In the genomic region with DNA sequence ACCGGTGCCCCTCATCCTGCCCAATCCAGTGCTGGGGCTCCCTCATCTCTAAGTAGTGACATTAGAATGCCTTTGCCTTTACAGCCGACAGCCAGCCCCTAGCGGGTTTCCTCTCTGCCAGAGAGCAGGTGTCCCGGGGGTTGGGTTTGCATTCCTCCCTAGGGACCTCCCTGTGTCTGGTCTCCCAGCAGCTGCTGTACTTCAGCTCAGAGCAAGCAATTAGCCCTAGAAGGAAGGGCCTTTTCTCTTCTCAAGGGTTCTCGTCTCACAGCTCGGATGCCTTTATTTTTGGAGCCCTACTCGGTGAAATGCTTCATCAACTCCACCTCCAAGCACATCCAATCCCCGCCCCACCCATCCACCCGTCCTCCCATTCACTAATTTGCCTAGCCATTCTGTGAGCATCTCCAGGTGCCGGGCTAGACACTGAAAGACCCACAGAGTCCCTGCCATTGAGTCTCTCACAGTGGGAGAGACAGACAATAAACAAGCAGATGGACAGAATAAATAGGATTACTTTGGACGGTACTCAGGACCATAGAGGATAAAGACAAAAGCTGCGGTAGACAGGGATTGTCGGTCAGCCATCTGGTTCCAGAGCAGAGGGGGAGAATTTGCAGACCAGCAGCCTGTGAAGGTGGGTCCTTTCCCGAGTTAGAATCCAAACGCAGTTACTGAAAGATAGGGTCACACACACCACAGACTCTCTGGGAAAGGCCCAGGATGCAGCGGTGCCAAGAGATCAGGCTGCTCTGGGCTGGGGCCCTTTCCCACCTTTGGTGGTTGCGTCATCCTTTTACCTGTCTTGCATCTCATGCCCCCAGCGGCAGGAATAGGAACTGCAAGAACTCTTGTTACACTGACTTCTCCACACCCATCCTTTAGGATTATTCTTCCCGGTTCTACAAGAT, we compare ENCODE assay signal across 8 mouse cellular contexts. TPM values are rescaled to one million over a fixed set of nuclear protein-coding genes. Genes with fewer than 3 reads are reported as not detected.
DNase-seq lines count a peak whose midpoint lies in the region; ATAC-seq and TF ChIP-seq lines count a peak whose summit lies in the region.

No protein-coding gene starts in this region.

- peaks cover 51% of the 10 kb centered on the region for H3K4me1 ChIP-seq in forebrain, embryonic 12.5 days
- peaks cover 11% of the 10 kb centered on the region; the same call in 1 of the 2 replicates for H3K4me1 ChIP-seq in midbrain, postnatal 0 days (ENCODE audit: insufficient read depth, low read length)
- no peaks in the 10 kb centered on the region for H3K4me1 ChIP-seq in thymus, adult 2 months (replicated peaks; ENCODE audit: control insufficient read depth, insufficient read depth, low read length)

- H3K4me2 ChIP-seq in forebrain, embryonic 12.5 days, result no peak overlapping the region
- no peak overlapping the region for H3K4me2 ChIP-seq in midbrain, postnatal 0 days (ENCODE audit: low read depth, low read length, poor library complexity, severe bottlenecking)

- WGBS in forebrain, embryonic 12.5 days, result 16% methylated on average over 19 of the region's 19 CpGs
- WGBS in midbrain, postnatal 0 days, result 19% methylated on average over 19 of the region's 19 CpGs
- 49% methylated on average over 19 of the region's 19 CpGs for WGBS in thymus, adult 2 months

- H3K27me3 ChIP-seq in forebrain, embryonic 12.5 days, result no peaks in the 10 kb centered on the region
- no peaks in the 10 kb centered on the region for H3K27me3 ChIP-seq in midbrain, postnatal 0 days (ENCODE audit: insufficient read depth, low read length)
- no peaks in the 10 kb centered on the region for H3K27me3 ChIP-seq in thymus, adult 2 months (ENCODE audit: control insufficient read depth, insufficient read depth, low read length)

- peak; percentile 57 for DNase-seq in adrenal gland, postnatal 10 days
- no peak for DNase-seq in adrenal gland, adult 8-10 months
- DNase-seq in 3134 (ENCODE audit: extremely low read depth, insufficient read length, low spot score), result peak; percentile 23
- DNase-seq in c-Kit-positive CD71-positive TER-119-negative erythroid progenitor cells, embryonic 14.5 days (ENCODE audit: low read depth), result peak; percentile 29
- peak; percentile 65 to 85 for DNase-seq in kidney, postnatal 36 days
- peak; percentile 72 for DNase-seq in midbrain, postnatal 0 days (ENCODE audit: low spot score)
- DNase-seq in thymus, adult 2 months, result peak; percentile 59

- peak; percentile 78 for TF ChIP-seq CTCF in midbrain, postnatal 0 days (IDR thresholded peaks at IDR 0.05)
- TF ChIP-seq CTCF in thymus, adult 2 months (IDR thresholded peaks at IDR 0.05; ENCODE audit: borderline replicate concordance, control insufficient read depth, extremely low read depth, insufficient read depth, low read length, poor library complexity), result peak; percentile 49; the same call in 1 of the 2 replicates

- no peak for TF ChIP-seq POLR2A in thymus, adult 2 months (IDR thresholded peaks at IDR 0.05; ENCODE audit: control insufficient read depth, extremely low read depth, insufficient read depth, low read length, poor library complexity)

- no peak overlapping the region for H3K9ac ChIP-seq in forebrain, embryonic 12.5 days
- no peak overlapping the region for H3K9ac ChIP-seq in midbrain, postnatal 0 days (replicated peaks; ENCODE audit: low read length, poor library complexity, severe bottlenecking)

- no peaks in the 10 kb centered on the region for H3K36me3 ChIP-seq in forebrain, embryonic 12.5 days (replicated peaks)
- no peaks in the 10 kb centered on the region for H3K36me3 ChIP-seq in midbrain, postnatal 0 days (ENCODE audit: insufficient read depth, low read length)
- no peaks in the 10 kb centered on the region for H3K36me3 ChIP-seq in thymus, adult 2 months (ENCODE audit: control insufficient read depth, insufficient read depth, low read length)

- ATAC-seq in forebrain, embryonic 12.5 days (ENCODE audit: low FRiP score), result peak; percentile 40
- no peak for ATAC-seq in midbrain, postnatal 0 days (ENCODE audit: low FRiP score)

- H3K9me3 ChIP-seq in forebrain, embryonic 12.5 days, result no peaks in the 10 kb centered on the region
- no peaks in the 10 kb centered on the region for H3K9me3 ChIP-seq in midbrain, postnatal 0 days (ENCODE audit: low read length)

- H3K27ac ChIP-seq in forebrain, embryonic 12.5 days, result peak overlapping the region; percentile 83
- no peak overlapping the region for H3K27ac ChIP-seq in midbrain, postnatal 0 days (ENCODE audit: low read depth, low read length)
- H3K27ac ChIP-seq in thymus, adult 2 months (ENCODE audit: control insufficient read depth, insufficient read depth, low read length), result no peak overlapping the region

- no peak overlapping the region for H3K4me3 ChIP-seq in forebrain, embryonic 12.5 days (replicated peaks)
- no peak overlapping the region for H3K4me3 ChIP-seq in midbrain, postnatal 0 days (ENCODE audit: low read depth, low read length)
- H3K4me3 ChIP-seq in thymus, adult 2 months (ENCODE audit: control insufficient read depth, insufficient read depth, low read length), result no peak overlapping the region

RNA-seq across cellular contexts. Expression of a gene that starts 48.5 kb away (rescaled TPM):
- 10 to 100 TPM; 23.2 to 36.0 TPM for total RNA-seq in adrenal gland, postnatal 10 days (2021)
- 10 to 100 TPM; 20.8 to 47.3 (median 33.3) TPM for total RNA-seq in adrenal gland, adult 8-10 months (2022)
- 14.9 and 15.5 TPM in 2 replicates for polyA plus RNA-seq in forebrain, embryonic 12.5 days (2016; fragmentation: Nextera tagmentation; extraction: Ambion mirVana)
- total RNA-seq in midbrain, postnatal 0 days (2014; rRNA removed), result 88.7 and 106 TPM in 2 replicates
- 30.4 and 31.2 TPM in 2 replicates for polyA plus RNA-seq in midbrain, postnatal 0 days (2015; fragmentation: Nextera tagmentation; extraction: Ambion mirVana)
- 1.9 TPM in 2 replicates for polyA plus RNA-seq in thymus, adult 2 months (2012; rRNA removed)
